Mouse (Mus musculus): ENCODE measurements around the gene Ugt1a2.

DNA sequence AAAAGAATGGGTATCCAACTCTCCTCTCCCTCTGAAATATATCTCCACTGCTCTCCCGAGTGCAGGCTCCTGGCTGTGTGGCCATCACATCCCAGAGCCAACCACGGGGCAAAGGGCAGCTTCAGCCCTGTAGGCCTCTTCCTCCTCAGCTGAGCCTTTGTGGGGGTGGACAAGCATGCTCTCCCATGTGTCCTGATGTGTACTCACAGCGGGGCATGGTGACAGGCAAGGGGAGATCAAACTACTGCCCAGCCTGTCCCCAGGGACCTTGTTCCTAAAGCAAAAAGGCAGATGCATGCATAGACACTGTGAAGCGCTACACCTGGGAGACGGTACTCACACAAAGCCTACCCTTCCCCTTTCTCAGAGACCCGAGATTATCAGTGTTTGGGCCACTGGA is 59.7 kb downstream of the Ugt1a2 start:
- TF ChIP-seq CTCF (IDR thresholded peaks at IDR 0.05) (no peak), POLR2A (IDR thresholded peaks at IDR 0.05; ENCODE audit: insufficient read depth, low read depth, low read length) (no peak)

All from heart, adult 2 months (tissue).